Mouse (Mus musculus): ENCODE measurements around the gene Csrnp1. TPM values are rescaled to one million over a fixed set of nuclear protein-coding genes. Genes with fewer than 3 reads are reported as not detected.
A peak's percentile ranks its signal among the peaks of the same experiment; 100 is the strongest.

Csrnp1 gene
- polyA plus RNA-seq, 1 experiment from 2014 or later: 2.2 TPM

GRCm38 (mm10) chr9:119981183-119982179, 3.0 kb downstream of the Csrnp1 start:
- H3K4me1 ChIP-seq: peaks cover 65% of the 10 kb centered on the region
- peak overlapping the region; percentile 79 for H3K27ac ChIP-seq
- H3K4me3 ChIP-seq (replicated peaks): peak overlapping the region; percentile 59
- peak overlapping the region; percentile 52 for H3K9ac ChIP-seq
- H3K9me3 ChIP-seq: no peaks in the 10 kb centered on the region
- no peaks in the 10 kb centered on the region for H3K36me3 ChIP-seq (replicated peaks)
- no peak; the same call in 1 of the 2 replicates for ATAC-seq (ENCODE audit: low FRiP score)
- peaks cover 28% of the 10 kb centered on the region for H3K27me3 ChIP-seq
- peak overlapping the region; percentile 87 for H3K4me2 ChIP-seq
- 2% methylated on average over 16 of the region's 16 CpGs for WGBS

- H3K4me1 ChIP-seq: peaks cover 65% of the 10 kb centered on the region
- H3K9ac ChIP-seq: peak overlapping the region; percentile 52
- no peaks in the 10 kb centered on the region for H3K9me3 ChIP-seq
- no peak overlapping the region for H3K4me3 ChIP-seq (replicated peaks)
- WGBS: 3% methylated on average over 4 of the region's 4 CpGs
- peaks cover 28% of the 10 kb centered on the region for H3K27me3 ChIP-seq
- peak overlapping the region; percentile 87 for H3K4me2 ChIP-seq
- H3K27ac ChIP-seq: peak overlapping the region; percentile 79
- no peak for ATAC-seq (ENCODE audit: low FRiP score)
- no peaks in the 10 kb centered on the region for H3K36me3 ChIP-seq (replicated peaks)
These were observed 3.7 kb downstream of the Csrnp1 start for GRCm38 (mm10) chr9:119980770-119981182.

- WGBS: 43% methylated on average over 2 of the region's 2 CpGs
- no peak for ATAC-seq (ENCODE audit: low FRiP score)
- no peaks in the 10 kb centered on the region for H3K36me3 ChIP-seq (replicated peaks)
- no peak overlapping the region for H3K4me2 ChIP-seq
- no peak overlapping the region for H3K9ac ChIP-seq
- no peak overlapping the region for H3K4me3 ChIP-seq (replicated peaks)
- H3K9me3 ChIP-seq: no peaks in the 10 kb centered on the region
- H3K27me3 ChIP-seq: peaks cover 27% of the 10 kb centered on the region
- H3K27ac ChIP-seq: no peak overlapping the region
- H3K4me1 ChIP-seq: peaks cover 65% of the 10 kb centered on the region
These were observed 4.7 kb downstream of the Csrnp1 start for GRCm38 (mm10) chr9:119979749-119980148.

- ATAC-seq (ENCODE audit: low FRiP score): no peak
- peaks cover 18% of the 10 kb centered on the region for H3K27me3 ChIP-seq
- H3K27ac ChIP-seq: no peak overlapping the region
- no peak overlapping the region for H3K4me3 ChIP-seq (replicated peaks)
- WGBS: 89% methylated on average over 6 of the region's 6 CpGs
- H3K36me3 ChIP-seq (replicated peaks): no peaks in the 10 kb centered on the region
- no peaks in the 10 kb centered on the region for H3K9me3 ChIP-seq
- no peak overlapping the region for H3K9ac ChIP-seq
- peaks cover 57% of the 10 kb centered on the region for H3K4me1 ChIP-seq
- no peak overlapping the region for H3K4me2 ChIP-seq
These were observed 5.5 kb downstream of the Csrnp1 start for GRCm38 (mm10) chr9:119978811-119979441.

GRCm38 (mm10) chr9:119978151-119978810, 6.2 kb downstream of the Csrnp1 start:
- Histone ChIP-seq H3K4me2 (no peak overlapping the region; the same call in 1 of the 2 replicates), H3K4me3 (replicated peaks) (no peak overlapping the region), H3K9me3 (no peaks in the 10 kb centered on the region), H3K36me3 (replicated peaks) (no peaks in the 10 kb centered on the region), H3K9ac (no peak overlapping the region), H3K27ac (no peak overlapping the region), H3K4me1 (peaks cover 51% of the 10 kb centered on the region), H3K27me3 (peaks cover 12% of the 10 kb centered on the region)
- ATAC-seq (ENCODE audit: low FRiP score): no peak
- 52% methylated on average over 9 of the region's 9 CpGs for WGBS

- Histone ChIP-seq H3K9ac (no peak overlapping the region), H3K9me3 (no peaks in the 10 kb centered on the region), H3K27ac (no peak overlapping the region), H3K27me3 (peaks cover 5% of the 10 kb centered on the region), H3K4me3 (replicated peaks) (no peak overlapping the region), H3K36me3 (replicated peaks) (0 out of 2 replicates have a peak, but pooled peaks cover 4% of the 10 kb centered on the region), H3K4me2 (no peak overlapping the region), H3K4me1 (peaks cover 44% of the 10 kb centered on the region)
- 47% methylated on average over 5 of the region's 5 CpGs for WGBS
- ATAC-seq (ENCODE audit: low FRiP score): no peak
These were observed 6.8 kb downstream of the Csrnp1 start for GRCm38 (mm10) chr9:119977557-119978060.

GRCm38 (mm10) chr9:119976704-119977556, 7.5 kb downstream of the Csrnp1 start:
- ATAC-seq (ENCODE audit: low FRiP score): no peak
- peaks cover 37% of the 10 kb centered on the region for H3K4me1 ChIP-seq

GRCm38 (mm10) chr9:119975286-119975685, 9.2 kb downstream of the Csrnp1 start:
- Histone ChIP-seq H3K36me3 (replicated peaks) (0 out of 2 replicates have a peak, but pooled peaks cover 4% of the 10 kb centered on the region), H3K9me3 (no peaks in the 10 kb centered on the region), H3K27me3 (no peaks in the 10 kb centered on the region), H3K4me2 (no peak overlapping the region), H3K4me3 (replicated peaks) (no peak overlapping the region), H3K27ac (no peak overlapping the region), H3K4me1 (peaks cover 28% of the 10 kb centered on the region), H3K9ac (no peak overlapping the region)
- no peak for ATAC-seq (ENCODE audit: low FRiP score)
- 97% methylated on average over 4 of the region's 4 CpGs for WGBS

More at GRCm38 (mm10) chr9:119976704-119977556, 7.5 kb downstream of the Csrnp1 start:
- Histone ChIP-seq H3K9ac (no peak overlapping the region), H3K9me3 (no peaks in the 10 kb centered on the region), H3K4me3 (replicated peaks) (no peak overlapping the region), H3K27ac (no peak overlapping the region), H3K36me3 (replicated peaks) (0 out of 2 replicates have a peak, but pooled peaks cover 4% of the 10 kb centered on the region), H3K27me3 (no peaks in the 10 kb centered on the region), H3K4me2 (no peak overlapping the region)
- WGBS: 70% methylated on average over 17 of the region's 17 CpGs

GRCm38 (mm10) chr9:119974609-119975008, 9.8 kb downstream of the Csrnp1 start:
- Histone ChIP-seq H3K4me2 (no peak overlapping the region), H3K27me3 (no peaks in the 10 kb centered on the region), H3K4me3 (replicated peaks) (no peak overlapping the region), H3K27ac (no peak overlapping the region), H3K9ac (no peak overlapping the region), H3K9me3 (no peaks in the 10 kb centered on the region), H3K36me3 (replicated peaks) (0 out of 2 replicates have a peak, but pooled peaks cover 4% of the 10 kb centered on the region), H3K4me1 (peaks cover 23% of the 10 kb centered on the region)
- ATAC-seq (ENCODE audit: low FRiP score): no peak
- 88% methylated on average over 5 of the region's 5 CpGs for WGBS

- Histone ChIP-seq H3K27ac (no peak overlapping the region), H3K9me3 (no peaks in the 10 kb centered on the region), H3K4me1 (peaks cover 23% of the 10 kb centered on the region), H3K36me3 (replicated peaks) (0 out of 2 replicates have a peak, but pooled peaks cover 4% of the 10 kb centered on the region), H3K9ac (no peak overlapping the region), H3K4me2 (no peak overlapping the region), H3K4me3 (replicated peaks) (no peak overlapping the region), H3K27me3 (no peaks in the 10 kb centered on the region)
- ATAC-seq (ENCODE audit: low FRiP score): no peak
- WGBS: 93% methylated on average over 27 of the region's 27 CpGs
These were observed 10.5 kb downstream of the Csrnp1 start for GRCm38 (mm10) chr9:119973869-119974520.

GRCm38 (mm10) chr9:119973281-119973680, 11.2 kb downstream of the Csrnp1 start:
- no peak overlapping the region for H3K4me2 ChIP-seq
- 94% methylated on average over 23 of the region's 23 CpGs for WGBS
- no peak overlapping the region for H3K4me3 ChIP-seq (replicated peaks)
- 0 out of 2 replicates have a peak, but pooled peaks cover 4% of the 10 kb centered on the region for H3K36me3 ChIP-seq (replicated peaks)
- H3K27ac ChIP-seq: no peak overlapping the region
- H3K9me3 ChIP-seq: no peaks in the 10 kb centered on the region
- H3K27me3 ChIP-seq: no peaks in the 10 kb centered on the region
- ATAC-seq (ENCODE audit: low FRiP score): no peak
- no peak overlapping the region for H3K9ac ChIP-seq
- H3K4me1 ChIP-seq: peaks cover 19% of the 10 kb centered on the region

Data from forebrain, embryonic 12.5 days (tissue).